Mouse (Mus musculus) embryonic facial prominence, embryonic 10.5 days (tissue): ENCODE data around the gene Gm609. TPM values are rescaled to one million over a fixed set of nuclear protein-coding genes. Genes with fewer than 3 reads are reported as not detected.
"Not testable (repeated sequence)": the region's sequence is repeated elsewhere in the genome, so short reads cannot be mapped to it uniquely, and the experiment has no call there.

Experiments
- DNase-seq: peaks from one replicate; pipeline ENCODE4 v3.0.0-alpha.2; 2017; ENCODE audit warnings: low spot score
- H3K27ac ChIP-seq: fragments of 300-500 bp; sonication (generic); replicated peaks from 2 replicates; pipeline ENCODE4 v1.5.1; 2016; ENCODE audit warnings: mild to moderate bottlenecking
- H3K27me3 ChIP-seq: fragments of 300-500 bp; sonication (generic); replicated peaks from 2 replicates; pipeline ENCODE4 v1.6.1; 2016; ENCODE audit warnings: low read depth, mild to moderate bottlenecking; ENCODE audit not compliant: poor library complexity, severe bottlenecking
- H3K36me3 ChIP-seq: fragments of 300-500 bp; sonication (generic); replicated peaks from 2 replicates; pipeline ENCODE4 v1.6.1; 2016; ENCODE audit warnings: mild to moderate bottlenecking, moderate library complexity
- H3K4me1 ChIP-seq: fragments of 300-500 bp; sonication (generic); 2 replicates; pipeline ENCODE4 v1.6.1; 2016
- H3K4me3 ChIP-seq: fragments of 300-500 bp; sonication (generic); 2 replicates; pipeline ENCODE4 v1.5.1; 2016; ENCODE audit warnings: mild to moderate bottlenecking, moderate library complexity
- H3K9me3 ChIP-seq: fragments of 300-500 bp; sonication (generic); 2 replicates; pipeline ENCODE4 v1.6.1; 2016; ENCODE audit warnings: mild to moderate bottlenecking
- WGBS: fragments of 180-500 bp; shearing (Covaris S2); methylation state at CpG from one replicate; pipeline ENCODE4 v1.1.7; 2016; 5-methylcytosine and 5-hydroxymethylcytosine counted together
- polyA plus RNA-seq: library from polyadenylated mRNA; unstranded; fragments of >200 nt; fragmentation: Nextera tagmentation; extraction: Ambion mirVana; gene quantifications from 2 replicates; pipeline ENCODE4 v1.2.1, GENCODE M21; 2016

The Gm609 gene
- polyA plus RNA-seq: not detected in 2 replicates

DNA sequence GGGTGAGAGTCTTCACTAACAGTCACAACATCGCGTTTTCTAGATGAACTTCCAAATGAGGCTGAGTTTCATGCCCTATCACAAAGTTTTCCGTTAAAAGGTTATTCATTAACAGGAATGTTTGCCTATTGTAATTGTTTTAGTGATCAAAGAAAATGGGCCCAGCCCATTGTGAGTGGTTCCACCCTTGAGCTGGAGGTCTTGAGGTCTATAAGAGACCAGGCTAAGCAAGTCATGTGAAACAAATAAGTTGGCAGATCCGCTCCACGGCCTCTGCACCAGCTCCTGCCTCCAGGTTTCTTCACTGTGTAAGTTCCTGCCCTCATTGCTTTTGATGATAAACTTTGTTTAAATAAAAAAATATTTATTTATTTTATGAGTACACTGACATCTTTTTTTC, at the start of gene Gm609:
Gene Gm609 (minus strand): TSS at position 43 of the 400 bp plus-strand sequence.
- Histone ChIP-seq H3K9me3 (no peaks in the 10 kb centered on the region), H3K36me3 (no peaks in the 10 kb centered on the region), H3K27me3 (no peaks in the 10 kb centered on the region), H3K4me3 (no peak within 1 kb of the TSS), H3K4me1 (no peaks in the 10 kb centered on the region), H3K27ac (no peak within 1 kb of the TSS)
- no peak for DNase-seq
- 83% methylated on average over 5 of the region's 5 CpGs for WGBS

DNA sequence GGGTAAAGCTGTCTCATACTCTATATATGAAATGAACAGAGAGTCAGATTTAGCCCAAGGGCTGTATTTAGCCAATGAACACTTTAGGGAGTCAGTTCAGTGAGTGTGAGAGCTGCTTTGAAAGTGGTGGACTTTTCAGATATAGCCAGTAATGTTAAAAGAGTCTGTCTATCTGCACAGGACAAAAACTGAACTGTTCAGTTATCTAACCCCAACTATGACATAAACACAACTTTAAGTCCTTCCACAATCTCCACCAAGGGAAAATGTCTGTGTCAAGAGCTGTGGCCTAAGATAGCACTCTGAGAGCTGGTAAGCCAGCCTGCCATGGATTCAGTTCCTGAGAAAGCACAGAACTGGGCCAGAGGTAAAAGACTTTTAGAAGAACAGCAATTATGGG, 49.3 kb upstream of the Gm609 start:
- H3K36me3 ChIP-seq: no peaks in the 10 kb centered on the region
- H3K4me1 ChIP-seq: no peaks in the 10 kb centered on the region
- no peak for DNase-seq
- no peaks in the 10 kb centered on the region for H3K27me3 ChIP-seq
- H3K27ac ChIP-seq: no peak overlapping the region
- H3K9me3 ChIP-seq: no peaks in the 10 kb centered on the region
- no peak overlapping the region for H3K4me3 ChIP-seq

DNA sequence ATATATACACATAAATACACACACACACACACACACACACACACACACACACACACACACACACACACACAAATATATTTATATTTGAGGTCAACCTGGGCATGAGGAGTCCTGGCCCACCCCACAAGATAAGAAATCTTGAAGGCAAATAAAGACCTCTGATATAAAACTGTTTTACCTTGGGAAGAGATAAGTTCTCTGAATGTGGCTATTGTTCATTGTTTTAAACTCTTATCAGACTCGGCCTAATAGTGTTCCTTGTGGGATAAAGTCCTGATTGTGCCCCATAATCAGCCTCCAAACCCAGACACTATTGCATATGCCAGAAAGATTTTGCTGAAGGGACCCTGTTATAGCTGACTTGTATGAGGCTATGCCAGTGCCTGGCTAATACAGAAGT, 45.6 kb upstream of the Gm609 start:
- not testable (repeated sequence) for DNase-seq, H3K27ac ChIP-seq, H3K27me3 ChIP-seq, H3K4me1 ChIP-seq, H3K4me3 ChIP-seq, H3K9me3 ChIP-seq, H3K36me3 ChIP-seq
- WGBS: 67% methylated on average over 1 of the region's 1 CpGs

GRCm38 (mm10) chr16:45535009-45535408, 42.2 kb upstream of the Gm609 start, which contains the start of gene Slc9c1:
Gene Slc9c1, plus strand, starts transcription at chr16:45535309.
- 92% methylated on average over 5 of the region's 5 CpGs for WGBS
- no peak for DNase-seq
- no peak within 1 kb of the TSS for H3K27ac ChIP-seq
- no peaks in the 10 kb centered on the region for H3K27me3 ChIP-seq
- H3K4me3 ChIP-seq: no peak within 1 kb of the TSS
- no peaks in the 10 kb centered on the region for H3K9me3 ChIP-seq
- no peaks in the 10 kb centered on the region for H3K4me1 ChIP-seq
- H3K36me3 ChIP-seq: no peaks in the 10 kb centered on the region

DNA sequence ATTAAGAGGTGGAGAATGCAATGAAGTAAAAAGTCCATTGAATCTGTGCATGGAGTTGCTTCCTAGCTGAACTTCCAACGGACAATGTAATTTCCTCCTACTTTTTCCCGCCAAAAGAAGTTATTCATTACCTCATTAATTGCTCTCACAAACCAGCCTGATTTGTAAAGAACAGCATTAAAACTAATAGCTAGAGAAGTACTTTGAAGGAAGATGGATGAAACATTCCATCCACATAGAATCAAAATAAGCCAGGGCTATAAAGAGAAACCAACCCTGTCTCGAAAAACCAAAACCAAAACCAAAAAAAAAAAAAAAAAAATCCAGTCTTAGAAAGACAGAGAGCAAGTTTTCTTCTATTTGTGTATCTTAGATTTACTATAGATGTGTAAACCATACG, 39.2 kb upstream of the Gm609 start, which contains the start of gene Gm17783:
Gene Gm17783 (minus strand): TSS at position 101 of the 400 bp plus-strand sequence.
- 86% methylated on average over 4 of the region's 4 CpGs for WGBS
- no peaks in the 10 kb centered on the region for H3K27me3 ChIP-seq
- no peak within 1 kb of the TSS for H3K27ac ChIP-seq
- H3K4me1 ChIP-seq: no peaks in the 10 kb centered on the region
- DNase-seq: no peak
- H3K4me3 ChIP-seq: no peak within 1 kb of the TSS
- no peaks in the 10 kb centered on the region for H3K36me3 ChIP-seq
- no peaks in the 10 kb centered on the region for H3K9me3 ChIP-seq

GRCm38 (mm10) chr16:45525551-45525950, 32.8 kb upstream of the Gm609 start:
- no peaks in the 10 kb centered on the region for H3K4me1 ChIP-seq
- H3K9me3 ChIP-seq: no peaks in the 10 kb centered on the region
- H3K36me3 ChIP-seq: no peaks in the 10 kb centered on the region
- no peak overlapping the region for H3K27ac ChIP-seq
- H3K27me3 ChIP-seq: no peaks in the 10 kb centered on the region
- H3K4me3 ChIP-seq: no peak overlapping the region
- DNase-seq: no peak
- WGBS: 80% methylated on average over 5 of the region's 5 CpGs

- no peak for DNase-seq
- no peak overlapping the region for H3K27ac ChIP-seq
- WGBS: 78% methylated on average over 1 of the region's 1 CpGs
- H3K27me3 ChIP-seq: no peaks in the 10 kb centered on the region
- H3K4me3 ChIP-seq: no peak overlapping the region
- no peaks in the 10 kb centered on the region for H3K36me3 ChIP-seq
- H3K9me3 ChIP-seq: no peaks in the 10 kb centered on the region
- H3K4me1 ChIP-seq: no peaks in the 10 kb centered on the region
Measured at GRCm38 (mm10) chr16:45495326-45495725, 2.6 kb upstream of the Gm609 start.

DNA sequence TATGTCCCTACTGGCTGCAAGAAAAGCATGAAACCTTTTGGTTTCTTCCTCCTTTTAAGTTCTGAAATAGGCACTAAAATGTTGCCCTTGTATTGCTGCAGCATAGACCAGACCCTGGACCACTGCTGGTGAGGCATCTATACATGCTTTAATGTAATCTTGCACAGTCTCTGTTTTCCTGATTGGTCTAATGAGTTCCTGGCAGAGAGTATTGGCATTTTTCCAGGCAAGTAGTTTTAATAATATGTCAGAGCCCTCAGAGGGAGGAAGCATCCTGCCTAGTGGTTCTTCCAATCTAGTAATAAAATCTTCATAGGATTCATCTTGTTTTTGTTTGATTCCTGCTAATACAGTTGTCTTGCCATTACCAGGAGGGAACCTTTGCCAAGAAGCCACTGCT, 15.8 kb downstream of the Gm609 start:
- Histone ChIP-seq H3K27ac (no peak overlapping the region), H3K36me3 (no peaks in the 10 kb centered on the region), H3K27me3 (no peaks in the 10 kb centered on the region), H3K9me3 (no peaks in the 10 kb centered on the region), H3K4me1 (no peaks in the 10 kb centered on the region), H3K4me3 (no peak overlapping the region)
- DNase-seq: no peak

GRCm38 (mm10) chr16:45471836-45472235, 20.9 kb downstream of the Gm609 start:
- H3K9me3 ChIP-seq, H3K27me3 ChIP-seq, DNase-seq, H3K4me1 ChIP-seq, H3K27ac ChIP-seq, H3K4me3 ChIP-seq, H3K36me3 ChIP-seq: not testable (repeated sequence)
- 85% methylated on average over 3 of the region's 3 CpGs for WGBS

DNA sequence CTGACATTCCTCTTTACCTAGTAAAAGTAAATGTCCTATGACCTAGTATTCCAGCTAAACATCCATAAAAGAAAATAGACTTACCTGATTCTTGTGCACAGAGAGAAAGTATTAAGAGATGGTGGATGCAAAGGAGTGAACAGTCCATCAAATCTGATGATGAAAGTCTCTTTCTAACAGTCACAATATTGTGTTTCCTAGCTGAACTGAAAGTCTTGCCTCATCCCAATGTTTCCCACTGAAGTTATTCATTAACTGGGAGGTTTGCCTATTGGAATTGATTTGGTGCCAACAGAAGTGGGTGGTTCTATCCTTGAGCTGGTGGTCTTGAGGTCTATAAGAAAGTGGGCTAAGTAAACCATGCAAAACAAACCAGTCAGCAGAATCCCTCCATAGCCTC, 38.0 kb downstream of the Gm609 start:
- H3K4me3 ChIP-seq: no peak overlapping the region
- H3K4me1 ChIP-seq: no peaks in the 10 kb centered on the region
- no peaks in the 10 kb centered on the region for H3K27me3 ChIP-seq
- no peak for DNase-seq
- no peaks in the 10 kb centered on the region for H3K36me3 ChIP-seq
- no peaks in the 10 kb centered on the region for H3K9me3 ChIP-seq
- no peak overlapping the region for H3K27ac ChIP-seq

GRCm38 (mm10) chr16:45437230-45437739, 55.5 kb downstream of the Gm609 start:
- 79% methylated on average over 1 of the region's 1 CpGs for WGBS
- no peaks in the 10 kb centered on the region for H3K27me3 ChIP-seq
- H3K36me3 ChIP-seq: no peaks in the 10 kb centered on the region
- no peak for DNase-seq
- no peak overlapping the region for H3K27ac ChIP-seq
- no peak overlapping the region for H3K4me3 ChIP-seq
- H3K9me3 ChIP-seq: no peaks in the 10 kb centered on the region
- no peaks in the 10 kb centered on the region for H3K4me1 ChIP-seq

GRCm38 (mm10) chr16:45435591-45435990, 57.2 kb downstream of the Gm609 start:
- no peak overlapping the region for H3K4me3 ChIP-seq
- H3K9me3 ChIP-seq: no peaks in the 10 kb centered on the region
- H3K27ac ChIP-seq: no peak overlapping the region
- no peak for DNase-seq
- no peaks in the 10 kb centered on the region for H3K4me1 ChIP-seq
- H3K36me3 ChIP-seq: no peaks in the 10 kb centered on the region
- no peaks in the 10 kb centered on the region for H3K27me3 ChIP-seq

DNA sequence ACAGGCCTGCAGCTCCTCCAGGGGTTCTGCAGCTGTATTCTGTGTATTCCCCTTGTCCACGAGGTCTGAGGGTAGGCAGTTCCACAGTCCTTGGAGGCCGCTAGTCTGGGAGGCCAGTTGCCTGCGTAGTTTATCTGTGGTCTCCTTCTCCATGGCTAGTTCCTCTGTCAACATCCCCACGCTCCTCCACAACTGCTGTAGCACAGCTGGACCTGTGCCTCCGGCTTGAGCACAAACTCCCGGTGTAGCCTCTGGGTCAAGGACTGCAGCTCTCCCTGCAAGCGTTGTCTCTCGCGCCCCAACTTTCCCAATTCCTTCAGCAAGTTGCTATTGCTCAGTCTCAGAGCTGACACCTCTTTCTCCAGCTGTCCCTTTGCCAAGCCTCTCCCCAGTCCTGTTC, 65.1 kb downstream of the Gm609 start:
- Histone ChIP-seq H3K27ac (no peak overlapping the region), H3K4me3 (no peak overlapping the region), H3K9me3 (0 out of 2 replicates have a peak, but pooled peaks cover 2% of the 10 kb centered on the region), H3K27me3 (no peaks in the 10 kb centered on the region; the same call in 1 of the 2 replicates), H3K36me3 (no peaks in the 10 kb centered on the region), H3K4me1 (no peaks in the 10 kb centered on the region)
- no peak for DNase-seq
- WGBS: 91% methylated on average over 9 of the region's 9 CpGs

GRCm38 (mm10) chr16:45413497-45413896, 79.3 kb downstream of the Gm609 start:
- no peaks in the 10 kb centered on the region for H3K9me3 ChIP-seq

More at GRCm38 (mm10) chr16:45413497-45413896, 79.3 kb downstream of the Gm609 start:
- DNase-seq: no peak
- Histone ChIP-seq H3K27ac (no peak overlapping the region), H3K4me1 (peaks cover 3% of the 10 kb centered on the region; the same call in 1 of the 2 replicates), H3K27me3 (peaks cover 3% of the 10 kb centered on the region; the same call in 1 of the 2 replicates), H3K36me3 (no peaks in the 10 kb centered on the region), H3K4me3 (no peak overlapping the region)
